Mouse (Mus musculus) left cerebral cortex, adult 2 months (tissue): Measurements from ENCODE around the gene Rack1. TPM values are rescaled to one million over a fixed set of nuclear protein-coding genes. Genes with fewer than 3 reads are reported as not detected.
A peak's percentile ranks its signal among the peaks of the same experiment; 100 is the strongest.
"Not testable (repeated sequence)": the region's sequence is repeated elsewhere in the genome, so short reads cannot be mapped to it uniquely, and the experiment has no call there.

Experiments used
- DNase-seq, 2 experiments: peaks; one replicate each; pipeline ENCODE4 v3.0.0; 2021 to 2022; ENCODE audit warnings: low spot score in 2 of 2, mixed read lengths in 1 of 2; ENCODE audit errors: extremely low spot score in 1 of 2
- H3K27ac ChIP-seq: fragments of 200-600 bp; 2 replicates; pipeline ENCODE4 v1.8.1; 2022
- H3K4me3 ChIP-seq: fragments of 200-600 bp; 2 replicates; pipeline ENCODE4 v1.8.1; 2022
- CTCF ChIP-seq: fragments of 200-600 bp; IDR thresholded peaks from 2 replicates; pipeline ENCODE4 v1.8.1; 2022; ENCODE audit warnings: antibody characterized with exemption, mild to moderate bottlenecking, moderate library complexity
- intact Hi-C: fragments of 180-260 bp; cut with DNase I; formaldehyde crosslinking; loops from one replicate; pipeline ENCODE4 v1.15.1; 2025
- long read RNA-seq, 2 experiments: library from polyadenylated mRNA; stranded (forward); transcript quantifications; one replicate each; pipeline ENCODE4 v2.0.0; 2021; ENCODE audit warnings: borderline mapping rate in 2 of 2
- total RNA-seq, 2 experiments: library from RNA; stranded (reverse); gene quantifications; 2 replicates each; pipeline ENCODE4 v1.2.3; 2021

The Rack1 gene
- total RNA-seq, result 100 to 1,000 TPM; 218 to 220 TPM
- long read RNA-seq, experiment 1, transcript Rack1-201 (8 exons, 1,447 nt), result major isoform, 31 of 41 reads
- long read RNA-seq, experiment 1, partial matches to known transcripts, result 7 of 41 reads
- long read RNA-seq, experiment 1, other reads (novel, unspliced or antisense), result 0 of 41 reads
- long read RNA-seq, experiment 2, transcript Rack1-201 (8 exons, 1,447 nt), result major isoform, 32 of 37 reads
- long read RNA-seq, experiment 2, partial matches to known transcripts, result 3 of 37 reads
- long read RNA-seq, experiment 2, other reads (novel, unspliced or antisense), result 0 of 37 reads

- Histone ChIP-seq H3K27ac (peak within 1 kb of the TSS; percentile 97), H3K4me3 (peak within 1 kb of the TSS; percentile 72)
- intact Hi-C loops, result loop anchor here (1.0 kb wide), 1 partner anchor 17 kb away; the partner anchor contains the start of gene Trim41
- DNase-seq, result peak; percentile 88
- TF ChIP-seq CTCF, result no peak
Measured at GRCm38 (mm10) chr11:48799921-48800701, at the start of gene Rack1. Rack1 (plus strand) TSS chr11:48800332.

- no peak overlapping the region for H3K27ac ChIP-seq
- intact Hi-C loops, result no loop called here
- DNase-seq, result no peak
- H3K4me3 ChIP-seq, result no peak overlapping the region
- no peak for TF ChIP-seq CTCF
Measured at GRCm38 (mm10) chr11:48750428-48750827, 49.7 kb upstream of the Rack1 start.

GRCm38 (mm10) chr11:48753534-48753933 lies 46.6 kb upstream of the Rack1 start:
- DNase-seq, intact Hi-C loops, H3K27ac ChIP-seq, H3K4me3 ChIP-seq: not testable (repeated sequence)

- intact Hi-C loops, result no loop called here
- TF ChIP-seq CTCF, result no peak
- Histone ChIP-seq H3K4me3 (no peak overlapping the region), H3K27ac (no peak overlapping the region)
- no peak for DNase-seq
Measured at GRCm38 (mm10) chr11:48759021-48759420, 41.1 kb upstream of the Rack1 start.

GRCm38 (mm10) chr11:48764119-48764518 lies 36.0 kb upstream of the Rack1 start:
- intact Hi-C loops, result no loop called here
- no peak for TF ChIP-seq CTCF
- no peak for DNase-seq
- Histone ChIP-seq H3K27ac (no peak overlapping the region), H3K4me3 (no peak overlapping the region)

GRCm38 (mm10) chr11:48767195-48767876 lies 32.8 kb upstream of the Rack1 start:
- no peak for DNase-seq
- no peak for TF ChIP-seq CTCF
- intact Hi-C loops, result no loop called here

GRCm38 (mm10) chr11:48771691-48772090 lies 28.4 kb upstream of the Rack1 start:
- Histone ChIP-seq H3K4me3 (no peak overlapping the region), H3K27ac (no peak overlapping the region)
- DNase-seq, result no peak
- intact Hi-C loops, result no loop called here
- peak; percentile 75 for TF ChIP-seq CTCF

More at GRCm38 (mm10) chr11:48767195-48767876, 32.8 kb upstream of the Rack1 start:
- no peak overlapping the region for H3K27ac ChIP-seq
- H3K4me3 ChIP-seq, result no peak overlapping the region

- DNase-seq, result peak; percentile 48 to 57
- intact Hi-C loops, result loop anchor here (1.0 to 2.0 kb wide), 2 partner anchors 1854 to 1910 kb away; no protein-coding TSS in a partner anchor
- no peak overlapping the region for H3K27ac ChIP-seq
- TF ChIP-seq CTCF, result peak; percentile 76
- peak overlapping the region; percentile 5; the same call in 1 of the 2 replicates for H3K4me3 ChIP-seq
Measured at GRCm38 (mm10) chr11:48774443-48775298, 25.5 kb upstream of the Rack1 start.

- peak; percentile 60 for TF ChIP-seq CTCF
- Histone ChIP-seq H3K4me3 (no peak overlapping the region), H3K27ac (no peak overlapping the region)
- peak; percentile 51 to 58 for DNase-seq
- intact Hi-C loops, result loop anchor here (1.0 to 2.0 kb wide), 2 partner anchors 1855 to 1911 kb away; no protein-coding TSS in a partner anchor
Measured at GRCm38 (mm10) chr11:48775483-48775882, 24.6 kb upstream of the Rack1 start.

- no peak for DNase-seq
- intact Hi-C loops, result no loop called here
- peak; percentile 9; the same call in 1 of the 2 replicates for TF ChIP-seq CTCF
- Histone ChIP-seq H3K27ac (no peak overlapping the region), H3K4me3 (no peak overlapping the region)
Measured at GRCm38 (mm10) chr11:48776664-48777063, 23.5 kb upstream of the Rack1 start.

- Histone ChIP-seq H3K27ac (no peak overlapping the region), H3K4me3 (no peak overlapping the region)
- no peak for DNase-seq
- no peak for TF ChIP-seq CTCF
- intact Hi-C loops, result no loop called here
Measured at GRCm38 (mm10) chr11:48777303-48777702, 22.8 kb upstream of the Rack1 start.
